Mouse (Mus musculus): ENCODE measurements around the gene Dmpk. TPM values are rescaled to one million over a fixed set of nuclear protein-coding genes. Genes with fewer than 3 reads are reported as not detected.
"Not testable (repeated sequence)": the region's sequence is repeated elsewhere in the genome, so short reads cannot be mapped to it uniquely, and the experiment has no call there.

Dmpk gene
- total and polyA plus RNA-seq, 3 experiments, result 0.30 to 0.56 (median 0.36) TPM

- H3K27me3 ChIP-seq (replicated peaks), result peaks cover 16% of the 10 kb centered on the region
These were observed 14.1 kb upstream of the Dmpk start for GRCm38 (mm10) chr7:19069500-19069899.

DNA sequence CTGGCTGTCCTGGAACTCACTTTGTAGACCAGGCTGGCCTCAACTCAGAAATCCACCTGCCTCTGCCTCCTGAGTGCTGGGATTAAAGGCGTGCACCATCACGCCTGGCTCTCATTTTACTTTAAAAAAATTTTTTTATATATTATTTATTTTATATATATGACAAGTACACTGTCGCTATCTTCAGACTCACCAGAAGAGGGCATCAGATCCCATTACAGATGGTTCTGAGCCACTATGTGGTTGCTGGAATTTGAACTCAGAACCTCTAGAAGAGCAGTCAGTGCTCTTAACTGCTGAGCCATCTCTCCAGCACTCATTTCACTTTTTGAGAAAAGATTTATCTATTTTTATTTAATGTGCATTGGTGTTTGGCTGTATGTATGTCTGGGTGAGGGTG lies 12.6 kb upstream of the Dmpk start:
- H3K9ac ChIP-seq (ENCODE audit: insufficient read depth, low read depth); H3K4me3 ChIP-seq (replicated peaks in 1 of 3; ENCODE audit: low read depth in 2 of 3, low read length in 2 of 3, poor library complexity in 1 of 3); H3K4me2 ChIP-seq (ENCODE audit: insufficient read depth, low read depth, poor library complexity, severe bottlenecking); dilution Hi-C loops (cut with MboI; ENCODE audit: extremely low pct_ligation_motif_present, extremely low pct_unique_long_range_greater_than_20kb, low sequenced_read_pairs); H3K79me2 ChIP-seq (replicated peaks; ENCODE audit: control insufficient read depth, extremely low read depth, insufficient read depth, poor library complexity, severe bottlenecking); H3K27ac ChIP-seq (ENCODE audit: insufficient read depth, low read depth); DNase-seq (ENCODE audit: extremely low read depth); H3K4me1 ChIP-seq (ENCODE audit: control insufficient read depth in 1 of 2, insufficient read depth in 2 of 2); in situ Hi-C loops (cut with MboI; ENCODE audit: low pct_ligation_motif_present, low pct_unique_long_range_greater_than_20kb, low sequenced_read_pairs): not testable (repeated sequence)
- peaks cover 25% of the 10 kb centered on the region for H3K27me3 ChIP-seq (replicated peaks)
- TF ChIP-seq RAD21 (IDR thresholded peaks at IDR 0.05; ENCODE audit: low read depth, low read length) (peak; percentile 10), CTCF (conservative IDR thresholded peaks at IDR 0.05 in 1 of 2, IDR thresholded peaks at IDR 0.05 in 1 of 2; ENCODE audit: low read depth in 2 of 2, low read length in 2 of 2) (peak in 1 of 2 experiments; percentile 42; a peak in 2 of 4 replicates)
- H3K9me3 ChIP-seq (replicated peaks; ENCODE audit: low read length), result peaks cover 26% of the 10 kb centered on the region
- H3K36me3 ChIP-seq (replicated peaks in 1 of 2; ENCODE audit: control insufficient read depth in 1 of 2, insufficient read depth in 1 of 2, low read length in 1 of 2), result peaks cover 0 to 12% of the 10 kb centered on the region in 2 experiments

More at GRCm38 (mm10) chr7:19069500-19069899, 14.1 kb upstream of the Dmpk start:
- no peaks in the 10 kb centered on the region for H3K4me1 ChIP-seq (ENCODE audit: control insufficient read depth in 1 of 2, insufficient read depth in 2 of 2)
- H3K27ac ChIP-seq (ENCODE audit: insufficient read depth, low read depth), result no peak overlapping the region
- H3K4me3 ChIP-seq (replicated peaks in 1 of 3; ENCODE audit: low read depth in 2 of 3, low read length in 2 of 3, poor library complexity in 1 of 3), result no peak overlapping the region
- peaks cover 13% of the 10 kb centered on the region for H3K9me3 ChIP-seq (replicated peaks; ENCODE audit: low read length)
- no peaks in the 10 kb centered on the region for H3K79me2 ChIP-seq (replicated peaks; ENCODE audit: control insufficient read depth, extremely low read depth, insufficient read depth, poor library complexity, severe bottlenecking)
- no peak for TF ChIP-seq JUN (IDR thresholded peaks at IDR 0.05; ENCODE audit: insufficient read depth, low read depth, low read length)
- TF ChIP-seq RAD21 (IDR thresholded peaks at IDR 0.05; ENCODE audit: low read depth, low read length), result peak; percentile 34
- no peak for TF ChIP-seq EP300 (IDR thresholded peaks at IDR 0.05; ENCODE audit: low read length)
- TF ChIP-seq ZNF384 (IDR thresholded peaks at IDR 0.05; ENCODE audit: low read depth, low read length), result peak; percentile 56
- TF ChIP-seq NELFE (IDR thresholded peaks at IDR 0.05; ENCODE audit: low read depth, low read length), result no peak
- TF ChIP-seq SMC3 (IDR thresholded peaks at IDR 0.05; ENCODE audit: low read depth, low read length), result peak; percentile 49
- no peak for TF ChIP-seq ZMIZ1 (IDR thresholded peaks at IDR 0.05; ENCODE audit: low read depth, low read length)
- TF ChIP-seq RCOR1 (conservative IDR thresholded peaks at IDR 0.05; ENCODE audit: low read depth, low read length), result no peak
- no peak for TF ChIP-seq HCFC1 (IDR thresholded peaks at IDR 0.05; ENCODE audit: low read depth, low read length)
- no peak for TF ChIP-seq MAZ (IDR thresholded peaks at IDR 0.05; ENCODE audit: low read depth, low read length)
- TF ChIP-seq CHD1 (IDR thresholded peaks at IDR 0.05; ENCODE audit: low read depth, low read length), result no peak
- no peak for TF ChIP-seq MYC (IDR thresholded peaks at IDR 0.05; ENCODE audit: low read depth, low read length)
- TF ChIP-seq BHLHE40 (IDR thresholded peaks at IDR 0.05; ENCODE audit: low read depth, low read length), result no peak
- TF ChIP-seq CTCF (conservative IDR thresholded peaks at IDR 0.05 in 1 of 2, IDR thresholded peaks at IDR 0.05 in 1 of 2; ENCODE audit: low read depth in 2 of 2, low read length in 2 of 2), result peak; percentile 31 to 67; a peak in 3 of 4 replicates
- H3K36me3 ChIP-seq (replicated peaks in 1 of 2; ENCODE audit: control insufficient read depth in 1 of 2, insufficient read depth in 1 of 2, low read length in 1 of 2), result peaks cover 0 to 22% of the 10 kb centered on the region in 2 experiments
- peak; percentile 51 for DNase-seq (ENCODE audit: extremely low read depth)
- dilution Hi-C loops (cut with MboI; ENCODE audit: extremely low pct_ligation_motif_present, extremely low pct_unique_long_range_greater_than_20kb, low sequenced_read_pairs), result no loop called here
- in situ Hi-C loops (cut with MboI; ENCODE audit: low pct_ligation_motif_present, low pct_unique_long_range_greater_than_20kb, low sequenced_read_pairs), result no loop called here
- H3K4me2 ChIP-seq (ENCODE audit: insufficient read depth, low read depth, poor library complexity, severe bottlenecking), result no peak overlapping the region
- H3K9ac ChIP-seq (ENCODE audit: insufficient read depth, low read depth), result no peak overlapping the region

Data from CH12.LX (cell line).